Mouse (Mus musculus): ENCODE data around the gene Ly6g6e. TPM values are rescaled to one million over a fixed set of nuclear protein-coding genes. Genes with fewer than 3 reads are reported as not detected.

Gene Ly6g6e
- polyA plus RNA-seq, 1 experiment from 2014 or later = 0.53 TPM

- 2% methylated on average over 48 of the region's 48 CpGs for WGBS
- Histone ChIP-seq H3K9me3 (no peaks in the 10 kb centered on the region), H3K9ac (0 out of 2 replicates have a peak within 1 kb of the TSS, but pooled peaks have one; percentile 22), H3K4me2 (peak within 1 kb of the TSS; percentile 55), H3K27me3 (peaks cover 34% of the 10 kb centered on the region), H3K4me1 (replicated peaks) (peaks cover 26% of the 10 kb centered on the region), H3K27ac (replicated peaks) (no peak within 1 kb of the TSS), H3K4me3 (peak within 1 kb of the TSS; percentile 26), H3K36me3 (peaks cover 8% of the 10 kb centered on the region; the same call in 1 of the 2 replicates)
- ATAC-seq (ENCODE audit: low FRiP score, low read depth) = no peak
Measured at GRCm38 (mm10) chr17:35064951-35065947, 11.5 kb upstream of the Ly6g6e start, which contains the start of gene Ly6g6c. Gene Ly6g6c, plus strand, starts transcription at chr17:35065388.

- Histone ChIP-seq H3K9me3 (no peaks in the 10 kb centered on the region), H3K27ac (replicated peaks) (no peak within 1 kb of the TSS), H3K4me3 (peak within 1 kb of the TSS; percentile 26), H3K36me3 (peaks cover 5% of the 10 kb centered on the region; the same call in 1 of the 2 replicates), H3K4me1 (replicated peaks) (peaks cover 17% of the 10 kb centered on the region), H3K27me3 (peaks cover 34% of the 10 kb centered on the region), H3K4me2 (peak within 1 kb of the TSS; percentile 55), H3K9ac (0 out of 2 replicates have a peak within 1 kb of the TSS, but pooled peaks have one; percentile 22)
- ATAC-seq (ENCODE audit: low FRiP score, low read depth) = no peak
- 47% methylated on average over 10 of the region's 10 CpGs for WGBS
Measured at GRCm38 (mm10) chr17:35066084-35066483, 10.6 kb upstream of the Ly6g6e start, which contains the start of gene Mpig6b. Gene Mpig6b, minus strand, starts transcription at chr17:35066184.

GRCm38 (mm10) chr17:35068213-35068914 lies 8.3 kb upstream of the Ly6g6e start:
- peaks cover 11% of the 10 kb centered on the region for H3K4me1 ChIP-seq (replicated peaks)
- no peaks in the 10 kb centered on the region for H3K36me3 ChIP-seq
- H3K27ac ChIP-seq (replicated peaks) = no peak overlapping the region
- WGBS = 88% methylated on average over 17 of the region's 17 CpGs
- H3K4me3 ChIP-seq = no peak overlapping the region
- H3K4me2 ChIP-seq = no peak overlapping the region
- H3K27me3 ChIP-seq = peaks cover 31% of the 10 kb centered on the region
- H3K9me3 ChIP-seq = no peaks in the 10 kb centered on the region
- H3K9ac ChIP-seq = no peak overlapping the region
- ATAC-seq (ENCODE audit: low FRiP score, low read depth) = no peak

- no peak for ATAC-seq (ENCODE audit: low FRiP score, low read depth)
- H3K4me2 ChIP-seq = no peak overlapping the region
- 60% methylated on average over 6 of the region's 6 CpGs for WGBS
Measured at GRCm38 (mm10) chr17:35070556-35071229, 6.0 kb upstream of the Ly6g6e start.

GRCm38 (mm10) chr17:35071454-35071853 lies 5.2 kb upstream of the Ly6g6e start:
- H3K4me1 ChIP-seq (replicated peaks) = no peaks in the 10 kb centered on the region
- no peak overlapping the region for H3K27ac ChIP-seq (replicated peaks)
- ATAC-seq (ENCODE audit: low FRiP score, low read depth) = no peak
- H3K9ac ChIP-seq = no peak overlapping the region
- H3K9me3 ChIP-seq = no peaks in the 10 kb centered on the region
- H3K27me3 ChIP-seq = peaks cover 7% of the 10 kb centered on the region; the same call in 1 of the 2 replicates
- H3K4me3 ChIP-seq = no peak overlapping the region
- H3K36me3 ChIP-seq = no peaks in the 10 kb centered on the region
- H3K4me2 ChIP-seq = no peak overlapping the region
- WGBS = 81% methylated on average over 9 of the region's 9 CpGs

More at GRCm38 (mm10) chr17:35070556-35071229, 6.0 kb upstream of the Ly6g6e start:
- Histone ChIP-seq H3K4me1 (replicated peaks) (peaks cover under 1% of the 10 kb centered on the region), H3K9me3 (no peaks in the 10 kb centered on the region), H3K4me3 (no peak overlapping the region), H3K36me3 (no peaks in the 10 kb centered on the region), H3K9ac (no peak overlapping the region), H3K27ac (replicated peaks) (no peak overlapping the region), H3K27me3 (peaks cover 13% of the 10 kb centered on the region)

GRCm38 (mm10) chr17:35074097-35074496 lies 2.6 kb upstream of the Ly6g6e start:
- H3K4me2 ChIP-seq = no peak overlapping the region
- WGBS = 57% methylated on average over 17 of the region's 17 CpGs
- no peaks in the 10 kb centered on the region for H3K36me3 ChIP-seq
- H3K9me3 ChIP-seq = no peaks in the 10 kb centered on the region
- no peaks in the 10 kb centered on the region for H3K27me3 ChIP-seq
- no peak for ATAC-seq (ENCODE audit: low FRiP score, low read depth)
- peaks cover 8% of the 10 kb centered on the region; the same call in 1 of the 2 replicates for H3K4me1 ChIP-seq (replicated peaks)
- H3K9ac ChIP-seq = no peak overlapping the region
- no peak overlapping the region for H3K27ac ChIP-seq (replicated peaks)
- no peak overlapping the region for H3K4me3 ChIP-seq

GRCm38 (mm10) chr17:35077285-35077684 lies 583 bp downstream of the Ly6g6e start:
- ATAC-seq (ENCODE audit: low FRiP score, low read depth) = 0 out of 2 replicates have a peak, but pooled peaks have one; percentile 27
- Histone ChIP-seq H3K4me1 (replicated peaks) (peaks cover 8% of the 10 kb centered on the region; the same call in 1 of the 2 replicates), H3K27ac (replicated peaks) (no peak overlapping the region), H3K4me3 (peak overlapping the region; percentile 20; the same call in 1 of the 2 replicates), H3K4me2 (peak overlapping the region; percentile 49), H3K9me3 (no peaks in the 10 kb centered on the region), H3K27me3 (no peaks in the 10 kb centered on the region), H3K9ac (no peak overlapping the region), H3K36me3 (no peaks in the 10 kb centered on the region)
- 27% methylated on average over 2 of the region's 2 CpGs for WGBS

- H3K4me1 ChIP-seq (replicated peaks) = peaks cover 8% of the 10 kb centered on the region; the same call in 1 of the 2 replicates
- H3K9ac ChIP-seq = peak within 1 kb of the TSS; percentile 10; the same call in 1 of the 2 replicates
- no peaks in the 10 kb centered on the region for H3K27me3 ChIP-seq
- H3K36me3 ChIP-seq = no peaks in the 10 kb centered on the region
- peak within 1 kb of the TSS; percentile 20 for H3K4me3 ChIP-seq
- H3K27ac ChIP-seq (replicated peaks) = no peak within 1 kb of the TSS
- ATAC-seq (ENCODE audit: low FRiP score, low read depth) = no peak
- H3K4me2 ChIP-seq = peak within 1 kb of the TSS; percentile 49
- 18% methylated on average over 14 of the region's 14 CpGs for WGBS
- H3K9me3 ChIP-seq = no peaks in the 10 kb centered on the region
Measured at GRCm38 (mm10) chr17:35077786-35078233, 1.1 kb downstream of the Ly6g6e start, which contains the start of gene Ly6g6d. Gene Ly6g6d, minus strand, starts transcription at chr17:35078065.

GRCm38 (mm10) chr17:35079778-35080177 lies 3.1 kb downstream of the Ly6g6e start:
- H3K9me3 ChIP-seq = no peaks in the 10 kb centered on the region
- H3K4me3 ChIP-seq = no peak overlapping the region
- H3K27ac ChIP-seq (replicated peaks) = no peak overlapping the region
- WGBS = 70% methylated on average over 9 of the region's 9 CpGs
- no peaks in the 10 kb centered on the region for H3K27me3 ChIP-seq
- H3K36me3 ChIP-seq = no peaks in the 10 kb centered on the region
- peaks cover 8% of the 10 kb centered on the region; the same call in 1 of the 2 replicates for H3K4me1 ChIP-seq (replicated peaks)
- H3K4me2 ChIP-seq = no peak overlapping the region
- H3K9ac ChIP-seq = no peak overlapping the region
- no peak for ATAC-seq (ENCODE audit: low FRiP score, low read depth)

GRCm38 (mm10) chr17:35080248-35080647 lies 3.5 kb downstream of the Ly6g6e start:
- WGBS = 64% methylated on average over 6 of the region's 6 CpGs
- no peak overlapping the region for H3K4me2 ChIP-seq

GRCm38 (mm10) chr17:35080710-35081109 lies 4.0 kb downstream of the Ly6g6e start:
- H3K36me3 ChIP-seq = no peaks in the 10 kb centered on the region
- H3K9me3 ChIP-seq = no peaks in the 10 kb centered on the region
- H3K4me2 ChIP-seq = no peak overlapping the region
- 66% methylated on average over 4 of the region's 4 CpGs for WGBS
- no peak overlapping the region for H3K27ac ChIP-seq (replicated peaks)
- H3K27me3 ChIP-seq = no peaks in the 10 kb centered on the region
- H3K9ac ChIP-seq = no peak overlapping the region
- no peak for ATAC-seq (ENCODE audit: low FRiP score, low read depth)
- peaks cover 8% of the 10 kb centered on the region; the same call in 1 of the 2 replicates for H3K4me1 ChIP-seq (replicated peaks)
- H3K4me3 ChIP-seq = no peak overlapping the region

More at GRCm38 (mm10) chr17:35080248-35080647, 3.5 kb downstream of the Ly6g6e start:
- Histone ChIP-seq H3K27me3 (no peaks in the 10 kb centered on the region), H3K9ac (no peak overlapping the region), H3K4me3 (no peak overlapping the region), H3K36me3 (no peaks in the 10 kb centered on the region), H3K9me3 (no peaks in the 10 kb centered on the region), H3K4me1 (replicated peaks) (peaks cover 8% of the 10 kb centered on the region; the same call in 1 of the 2 replicates), H3K27ac (replicated peaks) (no peak overlapping the region)
- no peak for ATAC-seq (ENCODE audit: low FRiP score, low read depth)
